Mouse (Mus musculus) lung, embryonic 14.5 days (tissue): ENCODE data around the gene Taldo1. TPM values are rescaled to one million over a fixed set of nuclear protein-coding genes. Genes with fewer than 3 reads are reported as not detected.
A peak's percentile ranks its signal among the peaks of the same experiment; 100 is the strongest.

Experiments
- ATAC-seq: fragments of 200-750 bp; cut with Nextera tagmentation; 2 replicates; pipeline ENCODE4 v1.8.0; 2017; ENCODE audit warnings: mild to moderate bottlenecking, moderate TSS enrichment, moderate library complexity; ENCODE audit not compliant: insufficient read depth
- DNase-seq: peaks from one replicate; pipeline ENCODE4 v3.0.0-alpha.2; 2015
- H3K27ac ChIP-seq: fragments of 300-500 bp; sonication (generic); 2 replicates; pipeline ENCODE4 v1.5.1; 2014; ENCODE audit warnings: low read depth, mild to moderate bottlenecking, moderate library complexity
- H3K27me3 ChIP-seq: fragments of 300-500 bp; sonication (generic); 2 replicates; pipeline ENCODE4 v1.6.1; 2014; ENCODE audit warnings: low read length, control low read depth; ENCODE audit not compliant: insufficient read depth
- H3K36me3 ChIP-seq: fragments of 300-500 bp; sonication (generic); 2 replicates; pipeline ENCODE4 v1.6.1; 2014; ENCODE audit warnings: control low read depth; ENCODE audit not compliant: insufficient read depth
- H3K4me1 ChIP-seq: fragments of 300-500 bp; sonication (generic); 2 replicates; pipeline ENCODE4 v1.6.1; 2014; ENCODE audit warnings: antibody characterized with exemption, control low read depth; ENCODE audit not compliant: insufficient read depth
- H3K4me2 ChIP-seq: fragments of 300-500 bp; sonication (generic); 2 replicates; pipeline ENCODE4 v1.6.1; 2014; ENCODE audit warnings: mild to moderate bottlenecking
- H3K4me3 ChIP-seq: fragments of 300-500 bp; sonication (generic); 2 replicates; pipeline ENCODE4 v1.5.1; 2014; ENCODE audit warnings: low read depth, low read length
- H3K9ac ChIP-seq: fragments of 300-500 bp; sonication (generic); 2 replicates; pipeline ENCODE4 v1.6.1; 2014
- H3K9me3 ChIP-seq: fragments of 300-500 bp; sonication (generic); 2 replicates; pipeline ENCODE4 v1.6.1; 2016; ENCODE audit warnings: low read depth, low read length, control low read depth
- CTCF ChIP-seq: IDR thresholded peaks from 2 replicates; pipeline ENCODE4 v1.5.1; 2016; ENCODE audit warnings: antibody characterized with exemption, low read depth
- WGBS: fragments of 180-500 bp; shearing (Covaris S2); extraction: QIAGEN DNeasy Blood & Tissue Kit; methylation state at CpG from one replicate; pipeline ENCODE4 v1.1.7; 2014; 5-methylcytosine and 5-hydroxymethylcytosine counted together
- polyA plus RNA-seq: library from polyadenylated mRNA; unstranded; fragments of >200 nt; fragmentation: Nextera tagmentation; extraction: Ambion mirVana; gene quantifications from 2 replicates; pipeline ENCODE4 v1.2.1, GENCODE M21; 2014

Taldo1 gene
- polyA plus RNA-seq, 1 experiment from 2014 or later = 241 TPM

DNA sequence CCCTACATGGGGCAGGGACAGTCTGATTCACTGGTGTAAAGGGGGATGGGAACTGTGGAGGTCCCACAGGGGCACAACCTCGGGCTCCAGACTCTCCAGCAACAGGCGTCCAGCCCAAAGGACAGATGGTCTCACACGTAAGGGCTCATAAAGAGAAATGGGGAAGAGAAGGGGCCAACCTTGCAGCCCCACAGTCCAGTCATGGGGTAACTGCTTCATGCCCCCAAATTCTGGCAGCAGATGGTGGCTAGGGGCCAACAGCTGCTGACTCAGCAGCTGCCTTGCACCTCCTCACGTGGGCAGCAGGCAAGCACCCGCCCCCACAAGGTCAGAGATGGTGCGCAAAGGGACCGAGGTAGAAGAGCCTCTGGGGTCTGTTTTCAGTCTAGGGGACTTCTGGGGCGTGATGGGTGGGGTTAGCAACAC is 40.2 kb downstream of the Taldo1 start:
- ATAC-seq = no peak
- DNase-seq = no peak
- no peak overlapping the region for H3K4me3 ChIP-seq
- TF ChIP-seq CTCF = no peak
- no peak overlapping the region for H3K27ac ChIP-seq
- H3K9me3 ChIP-seq = no peaks in the 10 kb centered on the region
- WGBS = 78% methylated on average over 8 of the region's 8 CpGs
- H3K27me3 ChIP-seq = no peaks in the 10 kb centered on the region
- H3K9ac ChIP-seq = no peak overlapping the region
- H3K4me1 ChIP-seq = peaks cover 20% of the 10 kb centered on the region; the same call in 1 of the 2 replicates
- H3K4me2 ChIP-seq = no peak overlapping the region
- peaks cover 35% of the 10 kb centered on the region for H3K36me3 ChIP-seq

DNA sequence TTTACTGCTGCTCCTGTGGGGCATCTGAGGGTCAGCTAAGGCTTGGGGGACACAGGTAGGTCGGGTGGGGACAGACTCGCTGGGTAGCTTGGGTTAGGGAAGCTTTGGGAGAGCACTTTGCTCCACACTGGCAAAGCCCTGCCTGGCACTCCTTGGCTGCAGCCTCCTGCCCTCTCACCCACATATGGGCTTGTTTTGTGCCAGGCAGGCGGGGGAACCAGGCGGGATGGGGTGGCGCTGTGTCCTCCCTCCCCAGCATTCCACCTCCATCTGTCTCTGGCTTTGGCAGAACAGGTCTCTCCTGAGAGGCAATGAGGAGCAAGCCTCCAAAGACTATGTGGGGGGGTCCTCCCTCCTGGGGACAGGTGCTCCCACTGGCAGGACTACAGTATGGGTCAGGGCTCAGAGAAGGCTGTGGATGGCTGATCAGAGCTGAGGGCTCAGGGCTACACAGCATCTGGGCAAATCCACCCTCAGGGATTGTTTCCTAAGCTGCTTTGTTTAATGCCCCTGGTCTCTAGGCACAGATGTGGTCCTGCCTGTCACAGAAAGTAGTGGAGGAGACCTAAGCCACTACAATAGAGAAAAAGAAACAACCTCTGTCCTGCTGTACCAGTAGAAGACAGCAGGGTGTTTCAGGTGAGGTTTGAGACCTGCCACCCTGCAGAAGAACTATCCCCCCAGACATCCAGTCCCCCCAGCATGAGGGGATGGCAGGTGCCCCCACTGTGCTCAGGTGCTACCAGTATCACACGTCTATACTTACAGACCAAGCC is 40.9 kb downstream of the Taldo1 start:
- Histone ChIP-seq H3K36me3 (peaks cover 35% of the 10 kb centered on the region), H3K4me3 (no peak overlapping the region), H3K9ac (no peak overlapping the region), H3K4me2 (no peak overlapping the region), H3K27ac (no peak overlapping the region), H3K4me1 (peaks cover 20% of the 10 kb centered on the region; the same call in 1 of the 2 replicates), H3K27me3 (no peaks in the 10 kb centered on the region), H3K9me3 (no peaks in the 10 kb centered on the region)
- no peak for DNase-seq
- ATAC-seq = no peak
- no peak for TF ChIP-seq CTCF
- WGBS = 91% methylated on average over 6 of the region's 6 CpGs

DNA sequence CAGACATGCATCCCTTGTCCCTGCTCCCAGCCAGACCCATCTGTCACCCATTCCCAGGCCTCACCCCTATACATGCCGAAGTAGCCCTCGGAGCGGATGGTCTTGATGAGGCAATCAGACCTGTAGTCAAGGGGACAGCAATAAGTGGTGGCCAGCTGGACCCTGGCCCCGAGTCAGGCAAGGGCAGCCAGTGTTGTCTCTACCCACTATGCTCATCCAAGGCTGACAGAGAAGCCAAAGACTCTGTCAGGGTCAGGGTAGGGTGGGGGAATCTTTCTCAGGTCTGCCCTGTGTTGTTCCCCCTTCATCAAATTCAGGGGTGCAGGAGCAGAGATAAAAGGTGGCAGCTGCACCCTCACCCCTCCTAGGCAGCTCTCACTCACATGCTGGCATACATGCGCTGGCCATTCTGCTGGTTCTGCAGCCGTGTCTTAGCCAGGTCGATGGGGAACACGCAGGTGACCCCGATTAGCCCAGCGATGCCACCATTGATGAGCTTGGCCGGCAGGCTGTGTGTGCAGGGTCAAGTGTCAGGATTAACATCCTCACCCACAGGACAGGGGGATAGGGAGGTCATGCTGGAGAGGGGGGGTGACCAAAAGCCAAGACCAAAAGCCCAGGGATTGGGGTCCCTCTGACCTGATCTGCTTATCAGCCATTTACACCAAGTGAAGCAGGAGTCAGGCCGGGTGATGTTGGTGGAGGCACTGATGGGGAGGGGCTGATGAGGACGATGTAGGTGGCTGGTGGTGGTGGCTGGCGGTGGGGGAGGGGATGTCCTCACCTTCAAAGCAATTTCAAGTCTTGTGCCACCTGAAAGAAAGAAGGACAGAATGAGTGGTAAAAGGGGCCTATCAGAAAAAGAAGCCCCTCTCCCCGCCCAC is 41.8 kb downstream of the Taldo1 start:
- Histone ChIP-seq H3K27ac (no peak overlapping the region), H3K4me2 (peak overlapping the region; percentile 70), H3K4me3 (peak overlapping the region; percentile 37), H3K36me3 (peaks cover 42% of the 10 kb centered on the region), H3K9me3 (no peaks in the 10 kb centered on the region), H3K9ac (peak overlapping the region; percentile 51), H3K4me1 (peaks cover 20% of the 10 kb centered on the region; the same call in 1 of the 2 replicates), H3K27me3 (no peaks in the 10 kb centered on the region)
- ATAC-seq (no peak), DNase-seq (no peak)
- TF ChIP-seq CTCF = no peak
- WGBS = 66% methylated on average over 15 of the region's 15 CpGs

DNA sequence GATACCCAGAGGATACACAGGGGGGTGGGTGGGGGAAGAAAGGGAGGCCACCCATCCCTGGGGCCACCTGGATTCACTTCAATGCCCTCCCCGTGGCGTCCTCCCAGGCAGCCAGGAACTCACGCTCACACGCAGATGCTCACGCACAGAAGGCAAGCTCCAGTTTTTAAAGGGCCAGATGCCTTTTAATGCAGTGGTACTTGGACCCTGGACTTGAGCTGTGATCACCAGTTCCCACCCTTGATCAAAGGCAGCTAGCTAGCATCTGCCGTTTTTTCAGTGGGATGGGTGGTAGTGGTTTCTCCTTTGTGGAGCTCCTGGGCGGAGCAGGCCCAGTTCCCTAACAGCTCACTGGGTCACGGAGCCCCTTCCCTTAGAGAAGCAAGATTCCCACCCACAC is 42.5 kb downstream of the Taldo1 start:
- peak overlapping the region; percentile 37 for H3K4me3 ChIP-seq
- 13% methylated on average over 8 of the region's 8 CpGs for WGBS
- no peak for ATAC-seq
- H3K9ac ChIP-seq = peak overlapping the region; percentile 51
- H3K4me2 ChIP-seq = peak overlapping the region; percentile 70
- no peaks in the 10 kb centered on the region for H3K27me3 ChIP-seq
- no peak overlapping the region; the same call in 1 of the 2 replicates for H3K27ac ChIP-seq
- no peak for TF ChIP-seq CTCF
- peak; percentile 72 for DNase-seq
- H3K4me1 ChIP-seq = peaks cover 20% of the 10 kb centered on the region; the same call in 1 of the 2 replicates
- H3K36me3 ChIP-seq = peaks cover 50% of the 10 kb centered on the region
- H3K9me3 ChIP-seq = no peaks in the 10 kb centered on the region

- Histone ChIP-seq H3K27me3 (no peaks in the 10 kb centered on the region), H3K9me3 (no peaks in the 10 kb centered on the region), H3K4me1 (peaks cover 20% of the 10 kb centered on the region; the same call in 1 of the 2 replicates), H3K4me2 (peak overlapping the region; percentile 70), H3K27ac (no peak overlapping the region), H3K9ac (peak overlapping the region; percentile 51), H3K4me3 (peak overlapping the region; percentile 37), H3K36me3 (peaks cover 56% of the 10 kb centered on the region)
- WGBS = 4% methylated on average over 17 of the region's 17 CpGs
- DNase-seq = peak; percentile 73
- no peak for TF ChIP-seq CTCF
- peak; percentile 26 for ATAC-seq
Observed at GRCm38 (mm10) chr7:141435129-141435855, 43.3 kb downstream of the Taldo1 start.

DNA sequence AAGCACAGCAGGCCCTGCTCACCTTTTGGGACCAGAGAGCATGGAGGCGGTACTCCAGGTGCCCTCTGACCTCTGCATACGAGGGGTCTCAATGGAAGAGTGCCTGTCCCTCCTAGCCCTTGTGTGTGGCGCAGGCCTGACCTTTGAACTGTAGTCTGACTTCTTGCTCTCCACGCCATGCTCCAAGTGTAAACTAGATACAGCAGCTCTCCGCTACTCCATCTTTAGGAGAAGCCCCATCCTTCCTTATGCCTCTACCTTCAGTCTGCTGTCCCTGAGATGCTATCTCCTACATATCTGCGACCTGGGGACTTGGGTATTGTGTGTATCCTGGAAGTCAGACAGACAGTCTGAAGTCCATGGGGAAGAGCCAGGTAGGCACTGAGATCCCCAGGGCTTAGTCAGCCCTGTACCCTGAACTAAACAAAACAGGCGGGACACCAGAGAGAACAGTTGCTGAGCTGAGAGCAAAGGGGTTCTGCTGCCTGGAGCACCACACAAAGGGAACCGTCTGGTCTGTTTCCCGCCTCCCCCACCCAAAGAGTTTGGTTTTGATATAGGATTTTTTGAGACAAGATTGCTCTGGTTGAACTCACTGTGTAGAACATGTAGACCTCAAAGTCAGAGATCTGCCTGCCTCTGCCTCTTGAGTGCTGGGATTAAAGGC is 44.0 kb downstream of the Taldo1 start:
- H3K9ac ChIP-seq = no peak overlapping the region
- peak overlapping the region; percentile 70; the same call in 1 of the 2 replicates for H3K4me3 ChIP-seq
- no peak for ATAC-seq
- H3K27ac ChIP-seq = no peak overlapping the region
- peak overlapping the region; percentile 96 for H3K4me2 ChIP-seq
- H3K36me3 ChIP-seq = peaks cover 55% of the 10 kb centered on the region
- 79% methylated on average over 9 of the region's 9 CpGs for WGBS
- H3K4me1 ChIP-seq = peaks cover 20% of the 10 kb centered on the region; the same call in 1 of the 2 replicates
- no peak for TF ChIP-seq CTCF
- no peaks in the 10 kb centered on the region for H3K9me3 ChIP-seq
- no peaks in the 10 kb centered on the region for H3K27me3 ChIP-seq
- DNase-seq = no peak
